Mouse (Mus musculus) MEL (cell line): ENCODE measurements at regions not wholly inside any gene's neighbourhood (a gene's known extent, or its start where the extent isn't known, plus 50 kb on each side); places are given as distances from the start of the nearest gene placed in this dataset.

ENCODE experiments used
- CHD2 ChIP-seq: IDR thresholded peaks from 2 replicates; pipeline ENCODE4 v1.6.1; 2011; ENCODE audit warnings: low read length, improper control_type of control experiment
- CTCF ChIP-seq, 3 experiments: IDR thresholded peaks in 2 of 3; conservative IDR thresholded peaks in 1 of 3; 2 replicates each; pipeline ENCODE4 v1.5.1; 2011 to 2012; ENCODE audit warnings: low read length in 3 of 3, low read depth in 2 of 3, mild to moderate bottlenecking in 2 of 3, improper control_type of control experiment in 1 of 3, inconsistent platforms in 1 of 3, mixed read lengths in 1 of 3, moderate library complexity in 1 of 3; ENCODE audit not compliant: control insufficient read depth in 1 of 3, insufficient read depth in 1 of 3, poor library complexity in 1 of 3, severe bottlenecking in 1 of 3
- MAX ChIP-seq: IDR thresholded peaks from 2 replicates; pipeline ENCODE4 v1.6.1; 2011; ENCODE audit warnings: low read length, improper control_type of control experiment
- POLR2A ChIP-seq, 2 experiments: IDR thresholded peaks; 2 replicates each; pipeline ENCODE4 v1.6.1; 2011 to 2012; ENCODE audit warnings: low read length in 2 of 2, mild to moderate bottlenecking in 2 of 2, control low read depth in 1 of 2, improper control_type of control experiment in 1 of 2, low read depth in 1 of 2, moderate library complexity in 1 of 2; ENCODE audit not compliant: control insufficient read depth in 1 of 2, insufficient read depth in 1 of 2, poor library complexity in 1 of 2
- USF1 ChIP-seq: IDR thresholded peaks from 2 replicates; pipeline ENCODE4 v1.6.1; 2014; ENCODE audit warnings: low read depth, mild to moderate bottlenecking, inconsistent platforms, low read length, improper control_type of control experiment, moderate library complexity
- USF2 ChIP-seq, 2 experiments: IDR thresholded peaks; 2 replicates each; pipeline ENCODE4 v1.6.1; 2011 to 2012; ENCODE audit warnings: improper control_type of control experiment in 2 of 2, low read length in 2 of 2, borderline replicate concordance in 1 of 2, inconsistent platforms in 1 of 2, low read depth in 1 of 2, mild to moderate bottlenecking in 1 of 2; ENCODE audit not compliant: insufficient read depth in 1 of 2
- ZC3H11A ChIP-seq: IDR thresholded peaks from 2 replicates; pipeline ENCODE4 v1.6.1; 2012; ENCODE audit warnings: low read depth, mild to moderate bottlenecking, inconsistent platforms, low read length, improper control_type of control experiment
- ZNF384 ChIP-seq: IDR thresholded peaks from 2 replicates; pipeline ENCODE4 v1.6.1; 2012; ENCODE audit warnings: low read depth, mild to moderate bottlenecking, inconsistent platforms, low read length, improper control_type of control experiment

GRCm38 (mm10) chr1:90497568-90497967 lies 105.2 kb upstream of the Cops8 start:
- TF ChIP-seq USF2 (IDR thresholded peaks at IDR 0.05; ENCODE audit: borderline replicate concordance in 1 of 2, insufficient read depth in 1 of 2, low read depth in 1 of 2, low read length in 2 of 2) (no peak), USF1 (no peak), ZNF384 (no peak), POLR2A (IDR thresholded peaks at IDR 0.05; ENCODE audit: control insufficient read depth in 1 of 2, insufficient read depth in 1 of 2, low read depth in 1 of 2, low read length in 2 of 2, poor library complexity in 1 of 2) (no peak), MAX (no peak), CHD2 (no peak), CTCF (IDR thresholded peaks at IDR 0.05 in 2 of 3, conservative IDR thresholded peaks at IDR 0.05 in 1 of 3; ENCODE audit: control insufficient read depth in 1 of 3, insufficient read depth in 1 of 3, low read depth in 2 of 3, low read length in 3 of 3, poor library complexity in 1 of 3, severe bottlenecking in 1 of 3) (no peak), ZC3H11A (no peak)
